Mouse (Mus musculus): ENCODE results near the gene Cttn. TPM values are rescaled to one million over a fixed set of nuclear protein-coding genes. Genes with fewer than 3 reads are reported as not detected.

The Cttn gene
- polyA plus RNA-seq (2014; fragmentation: Nextera tagmentation; extraction: Ambion mirVana), result 193 and 196 TPM in 2 replicates

GRCm38 (mm10) chr7:144470545-144471059, at the start of gene Cttn:
Gene Cttn, minus strand, starts transcription at chr7:144471009.
- H3K4me1 ChIP-seq (ENCODE audit: control insufficient read depth, insufficient read depth, low read length), result peaks cover 9% of the 10 kb centered on the region
- under 1% methylated on average over 30 of the region's 30 CpGs for WGBS
- peak; percentile 98 for DNase-seq (ENCODE audit: low spot score, missing footprints)
- H3K27ac ChIP-seq (ENCODE audit: low read depth, low read length), result peak within 1 kb of the TSS; percentile 11; the same call in 1 of the 2 replicates
- H3K4me2 ChIP-seq, result peak within 1 kb of the TSS; percentile 88
- no peaks in the 10 kb centered on the region for H3K27me3 ChIP-seq (ENCODE audit: control insufficient read depth, insufficient read depth, low read length)
- peak within 1 kb of the TSS; percentile 91 for H3K4me3 ChIP-seq (ENCODE audit: low read depth, low read length)
- no peaks in the 10 kb centered on the region for H3K36me3 ChIP-seq (ENCODE audit: control insufficient read depth, insufficient read depth, low read length)
- peak within 1 kb of the TSS; percentile 94 for H3K9ac ChIP-seq (ENCODE audit: low read length)
- peak; percentile 97 for ATAC-seq (ENCODE audit: low FRiP score)
- no peaks in the 10 kb centered on the region for H3K9me3 ChIP-seq (ENCODE audit: control insufficient read depth, low read length)

- H3K36me3 ChIP-seq (ENCODE audit: control insufficient read depth, insufficient read depth, low read length), result peaks cover 10% of the 10 kb centered on the region; the same call in 1 of the 2 replicates
- no peak overlapping the region for H3K4me3 ChIP-seq (ENCODE audit: low read depth, low read length)
- no peak for ATAC-seq (ENCODE audit: low FRiP score)
These were observed 49.0 kb upstream of the Cttn start for GRCm38 (mm10) chr7:144519852-144520251.

GRCm38 (mm10) chr7:144516711-144517110, 45.9 kb upstream of the Cttn start:
- no peak for ATAC-seq (ENCODE audit: low FRiP score)
- Histone ChIP-seq H3K27me3 (ENCODE audit: control insufficient read depth, insufficient read depth, low read length) (no peaks in the 10 kb centered on the region), H3K9me3 (ENCODE audit: control insufficient read depth, low read length) (no peaks in the 10 kb centered on the region), H3K36me3 (ENCODE audit: control insufficient read depth, insufficient read depth, low read length) (peaks cover 14% of the 10 kb centered on the region; the same call in 1 of the 2 replicates), H3K4me1 (ENCODE audit: control insufficient read depth, insufficient read depth, low read length) (no peaks in the 10 kb centered on the region), H3K4me2 (no peak overlapping the region), H3K27ac (ENCODE audit: low read depth, low read length) (no peak overlapping the region), H3K4me3 (ENCODE audit: low read depth, low read length) (no peak overlapping the region), H3K9ac (ENCODE audit: low read length) (no peak overlapping the region)
- WGBS, result 86% methylated on average over 5 of the region's 5 CpGs
- no peak for DNase-seq (ENCODE audit: low spot score, missing footprints)

More at GRCm38 (mm10) chr7:144519852-144520251, 49.0 kb upstream of the Cttn start:
- no peak overlapping the region for H3K4me2 ChIP-seq
- H3K27ac ChIP-seq (ENCODE audit: low read depth, low read length), result no peak overlapping the region
- 96% methylated on average over 5 of the region's 5 CpGs for WGBS
- no peaks in the 10 kb centered on the region for H3K27me3 ChIP-seq (ENCODE audit: control insufficient read depth, insufficient read depth, low read length)
- H3K9me3 ChIP-seq (ENCODE audit: control insufficient read depth, low read length), result no peaks in the 10 kb centered on the region
- no peaks in the 10 kb centered on the region for H3K4me1 ChIP-seq (ENCODE audit: control insufficient read depth, insufficient read depth, low read length)
- no peak overlapping the region for H3K9ac ChIP-seq (ENCODE audit: low read length)
- DNase-seq (ENCODE audit: low spot score, missing footprints), result no peak

DNA sequence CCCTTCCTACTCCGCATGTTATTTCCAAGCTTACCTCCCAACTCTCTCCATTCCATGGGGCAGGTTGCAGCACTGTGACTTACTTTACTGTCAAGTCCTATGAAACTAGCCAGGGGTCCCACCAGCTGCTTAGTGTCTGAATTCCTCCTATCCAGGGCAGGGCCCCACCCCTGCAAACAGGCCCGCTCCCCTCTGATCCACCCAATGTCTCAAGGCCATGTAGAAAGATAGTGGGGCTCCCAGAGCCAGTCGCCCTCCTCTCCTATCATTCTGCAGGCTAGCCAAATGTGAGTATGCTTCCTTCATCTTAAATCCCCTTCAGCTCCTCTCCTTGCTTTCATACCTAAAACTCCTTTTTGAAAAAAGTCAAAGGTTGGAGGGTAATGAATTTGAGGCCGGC, 38.3 kb upstream of the Cttn start:
- ATAC-seq (ENCODE audit: low FRiP score) (no peak), DNase-seq (ENCODE audit: low spot score, missing footprints) (no peak)
- H3K36me3 ChIP-seq (ENCODE audit: control insufficient read depth, insufficient read depth, low read length), result peaks cover 17% of the 10 kb centered on the region
- H3K27ac ChIP-seq (ENCODE audit: low read depth, low read length), result no peak overlapping the region
- H3K4me1 ChIP-seq (ENCODE audit: control insufficient read depth, insufficient read depth, low read length), result no peaks in the 10 kb centered on the region
- H3K9ac ChIP-seq (ENCODE audit: low read length), result no peak overlapping the region
- over 99% methylated on average over 4 of the region's 4 CpGs for WGBS
- H3K9me3 ChIP-seq (ENCODE audit: control insufficient read depth, low read length), result no peaks in the 10 kb centered on the region
- H3K4me3 ChIP-seq (ENCODE audit: low read depth, low read length), result no peak overlapping the region
- H3K27me3 ChIP-seq (ENCODE audit: control insufficient read depth, insufficient read depth, low read length), result no peaks in the 10 kb centered on the region
- no peak overlapping the region for H3K4me2 ChIP-seq

DNA sequence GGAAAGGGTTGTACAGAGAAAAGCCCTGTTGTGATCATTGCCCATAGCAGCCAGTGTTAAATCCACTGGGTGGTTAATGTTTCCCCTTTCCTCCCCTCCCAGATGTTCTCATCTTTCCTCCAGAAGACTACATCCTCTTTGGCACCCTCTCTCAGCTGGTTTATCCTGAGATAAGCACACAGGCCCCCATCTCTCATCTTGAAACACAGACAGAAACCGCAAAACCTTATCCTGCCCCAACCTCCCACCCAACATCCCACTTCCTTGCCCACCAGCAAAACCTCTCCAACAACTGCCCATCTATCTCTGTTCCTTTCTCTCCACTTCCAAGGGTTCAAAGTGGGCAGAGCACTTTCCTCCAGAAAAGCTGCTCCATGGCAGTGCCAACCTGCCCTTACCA, 36.0 kb upstream of the Cttn start:
- ATAC-seq (ENCODE audit: low FRiP score), result no peak
- DNase-seq (ENCODE audit: low spot score, missing footprints), result no peak
- Histone ChIP-seq H3K27me3 (ENCODE audit: control insufficient read depth, insufficient read depth, low read length) (no peaks in the 10 kb centered on the region), H3K9me3 (ENCODE audit: control insufficient read depth, low read length) (no peaks in the 10 kb centered on the region), H3K4me2 (no peak overlapping the region), H3K36me3 (ENCODE audit: control insufficient read depth, insufficient read depth, low read length) (peaks cover 16% of the 10 kb centered on the region), H3K4me3 (ENCODE audit: low read depth, low read length) (no peak overlapping the region), H3K9ac (ENCODE audit: low read length) (no peak overlapping the region), H3K27ac (ENCODE audit: low read depth, low read length) (no peak overlapping the region), H3K4me1 (ENCODE audit: control insufficient read depth, insufficient read depth, low read length) (no peaks in the 10 kb centered on the region)
- 92% methylated on average over 1 of the region's 1 CpGs for WGBS

DNA sequence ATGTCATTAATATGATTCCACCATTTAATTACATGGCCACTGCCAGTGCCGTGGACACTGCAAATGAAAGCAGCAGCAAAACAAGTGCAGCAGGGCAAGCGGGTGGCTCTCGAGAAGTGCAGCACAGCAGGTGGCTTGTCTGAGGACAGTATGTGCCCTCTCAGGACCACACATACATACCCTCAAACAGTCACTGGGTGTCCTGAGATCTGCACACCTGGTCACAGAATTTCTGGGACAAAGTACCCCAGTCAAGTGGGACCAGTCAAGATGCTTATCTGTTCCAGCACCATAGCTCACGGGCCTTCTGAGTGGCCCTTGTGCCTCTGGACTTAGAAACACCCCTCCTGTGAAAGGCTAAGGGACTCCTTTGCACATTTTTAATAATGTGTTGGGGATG, 33.1 kb upstream of the Cttn start:
- no peaks in the 10 kb centered on the region for H3K4me1 ChIP-seq (ENCODE audit: control insufficient read depth, insufficient read depth, low read length)
- no peak overlapping the region for H3K4me2 ChIP-seq
- no peak overlapping the region for H3K9ac ChIP-seq (ENCODE audit: low read length)
- H3K27ac ChIP-seq (ENCODE audit: low read depth, low read length), result no peak overlapping the region
- no peaks in the 10 kb centered on the region for H3K9me3 ChIP-seq (ENCODE audit: control insufficient read depth, low read length)
- DNase-seq (ENCODE audit: low spot score, missing footprints), result no peak
- no peak for ATAC-seq (ENCODE audit: low FRiP score)
- WGBS, result 96% methylated on average over 4 of the region's 4 CpGs
- H3K27me3 ChIP-seq (ENCODE audit: control insufficient read depth, insufficient read depth, low read length), result no peaks in the 10 kb centered on the region
- H3K36me3 ChIP-seq (ENCODE audit: control insufficient read depth, insufficient read depth, low read length), result peaks cover 14% of the 10 kb centered on the region
- no peak overlapping the region for H3K4me3 ChIP-seq (ENCODE audit: low read depth, low read length)

DNA sequence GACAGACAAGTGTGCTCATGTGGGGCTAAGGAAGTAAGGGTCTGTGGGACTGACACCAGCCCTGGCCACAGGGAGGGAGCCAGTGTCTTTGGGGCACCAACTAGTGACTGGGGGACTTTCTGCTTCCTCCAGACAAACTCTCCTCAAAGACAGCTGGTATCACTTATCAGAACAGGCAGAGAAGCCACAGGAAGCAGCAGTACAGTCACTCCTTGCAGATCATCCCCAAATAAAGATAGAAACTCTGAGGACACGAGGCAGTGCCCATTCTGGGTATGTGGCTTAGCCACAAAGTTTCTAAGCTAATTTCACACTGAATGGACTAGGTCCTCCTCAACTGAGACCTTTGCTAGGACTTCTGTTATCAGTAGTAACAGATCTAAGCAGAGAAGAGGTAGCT, 22.1 kb upstream of the Cttn start:
- H3K4me3 ChIP-seq (ENCODE audit: low read depth, low read length), result no peak overlapping the region
- peaks cover 20% of the 10 kb centered on the region; the same call in 1 of the 2 replicates for H3K36me3 ChIP-seq (ENCODE audit: control insufficient read depth, insufficient read depth, low read length)
- H3K27me3 ChIP-seq (ENCODE audit: control insufficient read depth, insufficient read depth, low read length), result no peaks in the 10 kb centered on the region
- H3K4me2 ChIP-seq, result no peak overlapping the region
- no peaks in the 10 kb centered on the region for H3K9me3 ChIP-seq (ENCODE audit: control insufficient read depth, low read length)
- 89% methylated on average over 1 of the region's 1 CpGs for WGBS
- no peak for DNase-seq (ENCODE audit: low spot score, missing footprints)
- H3K27ac ChIP-seq (ENCODE audit: low read depth, low read length), result no peak overlapping the region
- no peak overlapping the region for H3K9ac ChIP-seq (ENCODE audit: low read length)
- no peaks in the 10 kb centered on the region for H3K4me1 ChIP-seq (ENCODE audit: control insufficient read depth, insufficient read depth, low read length)
- no peak for ATAC-seq (ENCODE audit: low FRiP score)

- Histone ChIP-seq H3K4me2 (no peak overlapping the region), H3K9ac (ENCODE audit: low read length) (no peak overlapping the region), H3K4me1 (ENCODE audit: control insufficient read depth, insufficient read depth, low read length) (no peaks in the 10 kb centered on the region), H3K27ac (ENCODE audit: low read depth, low read length) (no peak overlapping the region), H3K9me3 (ENCODE audit: control insufficient read depth, low read length) (no peaks in the 10 kb centered on the region), H3K27me3 (ENCODE audit: control insufficient read depth, insufficient read depth, low read length) (no peaks in the 10 kb centered on the region), H3K4me3 (ENCODE audit: low read depth, low read length) (no peak overlapping the region), H3K36me3 (ENCODE audit: control insufficient read depth, insufficient read depth, low read length) (peaks cover 14% of the 10 kb centered on the region; the same call in 1 of the 2 replicates)
- ATAC-seq (ENCODE audit: low FRiP score) (no peak), DNase-seq (ENCODE audit: low spot score, missing footprints) (no peak)
- WGBS, result 92% methylated on average over 8 of the region's 8 CpGs
These were observed 19.5 kb upstream of the Cttn start for GRCm38 (mm10) chr7:144490201-144490873.

DNA sequence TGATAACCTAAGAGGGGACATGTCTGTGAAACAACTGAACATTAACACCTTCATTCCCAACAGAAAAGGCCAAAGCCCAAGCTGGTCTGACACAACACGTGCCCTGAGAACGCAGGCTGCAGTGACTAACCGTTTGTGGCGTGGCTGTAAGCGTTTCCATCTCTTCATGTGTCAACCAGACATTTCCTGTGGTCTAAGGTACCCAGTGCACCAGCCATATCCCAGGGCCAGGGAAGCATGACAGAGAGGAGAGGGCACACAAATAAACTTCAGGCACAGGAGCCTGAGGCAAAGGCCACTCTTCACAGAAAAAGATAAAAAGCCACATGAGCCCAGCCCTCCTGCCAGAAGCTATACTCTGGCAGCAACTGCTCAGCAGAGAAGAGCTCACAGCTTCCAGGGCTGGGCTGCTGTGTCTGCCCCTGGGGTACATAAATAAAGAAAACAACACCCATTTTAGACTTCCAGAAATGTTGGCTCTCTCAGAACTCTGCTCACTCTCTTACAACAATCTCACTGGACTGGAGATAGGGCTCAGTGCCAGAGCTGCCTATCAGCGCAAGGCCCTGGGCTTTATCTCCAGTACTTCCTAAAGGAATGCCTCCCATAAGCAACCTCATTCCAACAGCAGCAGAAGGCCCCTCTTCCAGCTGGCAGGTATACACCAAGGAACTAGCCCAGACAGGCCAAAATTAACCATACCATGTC, 18.4 kb upstream of the Cttn start:
- Histone ChIP-seq H3K27ac (ENCODE audit: low read depth, low read length) (no peak overlapping the region), H3K4me3 (ENCODE audit: low read depth, low read length) (no peak overlapping the region), H3K9me3 (ENCODE audit: control insufficient read depth, low read length) (no peaks in the 10 kb centered on the region), H3K27me3 (ENCODE audit: control insufficient read depth, insufficient read depth, low read length) (no peaks in the 10 kb centered on the region), H3K36me3 (ENCODE audit: control insufficient read depth, insufficient read depth, low read length) (peaks cover 17% of the 10 kb centered on the region; the same call in 1 of the 2 replicates), H3K9ac (ENCODE audit: low read length) (no peak overlapping the region), H3K4me2 (no peak overlapping the region), H3K4me1 (ENCODE audit: control insufficient read depth, insufficient read depth, low read length) (no peaks in the 10 kb centered on the region)
- DNase-seq (ENCODE audit: low spot score, missing footprints), result no peak
- WGBS, result 87% methylated on average over 6 of the region's 6 CpGs
- ATAC-seq (ENCODE audit: low FRiP score), result no peak

All from midbrain, embryonic 11.5 days (tissue).